Mouse (Mus musculus) spleen, adult 2 months (tissue): ENCODE results near the gene Ocln. TPM values are rescaled to one million over a fixed set of nuclear protein-coding genes. Genes with fewer than 3 reads are reported as not detected.
"Not testable (repeated sequence)": the region's sequence is repeated elsewhere in the genome, so short reads cannot be mapped to it uniquely, and the experiment has no call there.

Experiments
- DNase-seq, 2 experiments: peaks; one replicate each; pipeline versions ENCODE4 v3.0.0 to v3.0.0-alpha.2; 2012 to 2021; ENCODE audit warnings: low spot score in 2 of 2, low read depth in 1 of 2
- H3K27ac ChIP-seq: fragments of 200-500 bp; 2 replicates; pipeline ENCODE4 v1.5.1; 2012; ENCODE audit warnings: low read length, inconsistent platforms; ENCODE audit not compliant: insufficient read depth
- H3K27me3 ChIP-seq: fragments of 200-500 bp; 2 replicates; pipeline ENCODE4 v1.6.1; 2012; ENCODE audit warnings: mild to moderate bottlenecking, moderate library complexity, low read length, inconsistent platforms; ENCODE audit not compliant: control insufficient read depth, insufficient read depth
- H3K36me3 ChIP-seq: fragments of 200-500 bp; 2 replicates; pipeline ENCODE4 v1.6.1; 2012; ENCODE audit warnings: mild to moderate bottlenecking, low read length, inconsistent platforms; ENCODE audit not compliant: control insufficient read depth, insufficient read depth
- H3K4me1 ChIP-seq: fragments of 200-500 bp; 2 replicates; pipeline ENCODE4 v1.6.1; 2011; ENCODE audit warnings: inconsistent platforms; ENCODE audit not compliant: control insufficient read depth, insufficient read depth, insufficient read length
- H3K4me3 ChIP-seq: fragments of 200-500 bp; 2 replicates; pipeline ENCODE4 v1.5.1; 2011; ENCODE audit warnings: mild to moderate bottlenecking, inconsistent platforms; ENCODE audit not compliant: insufficient read depth, insufficient read length; ENCODE audit errors: extremely low read depth
- CTCF ChIP-seq: fragments of 200-500 bp; IDR thresholded peaks from 2 replicates; pipeline ENCODE4 v1.5.1; 2011; ENCODE audit warnings: mild to moderate bottlenecking, inconsistent platforms; ENCODE audit not compliant: insufficient read depth, insufficient read length, insufficient replicate concordance; ENCODE audit errors: extremely low read depth
- POLR2A ChIP-seq: fragments of 200-500 bp; IDR thresholded peaks from 2 replicates; pipeline ENCODE4 v1.6.1; 2011; ENCODE audit warnings: low read depth, low read length, inconsistent platforms
- WGBS: fragments of 180-500 bp; shearing (Covaris S2); methylation state at CpG from one replicate; pipeline ENCODE4 v1.1.7; 2018; 5-methylcytosine and 5-hydroxymethylcytosine counted together
- polyA plus RNA-seq: library from polyadenylated mRNA; depleted of rRNA; stranded (reverse); fragments of >200 nt; gene quantifications from 2 replicates; pipeline ENCODE4 v1.2.3, GENCODE M21; 2012; rRNA removed

Gene Ocln
- polyA plus RNA-seq, 1 experiment: 0.09 TPM

GRCm38 (mm10) chr13:100463527-100464222 is 88.8 kb downstream of the Ocln start:
- WGBS: 88% methylated on average over 2 of the region's 2 CpGs
- Histone ChIP-seq H3K4me1 (no peaks in the 10 kb centered on the region), H3K27me3 (no peaks in the 10 kb centered on the region), H3K27ac (no peak overlapping the region), H3K4me3 (no peak overlapping the region), H3K36me3 (peaks cover 11% of the 10 kb centered on the region)
- TF ChIP-seq POLR2A (no peak), CTCF (no peak)
- no peak for DNase-seq

- H3K4me3 ChIP-seq: no peak overlapping the region
- H3K36me3 ChIP-seq: peaks cover 4% of the 10 kb centered on the region
- H3K27ac ChIP-seq: no peak overlapping the region
- H3K27me3 ChIP-seq: no peaks in the 10 kb centered on the region
- H3K4me1 ChIP-seq: no peaks in the 10 kb centered on the region
- no peak for TF ChIP-seq CTCF
- no peak for TF ChIP-seq POLR2A
- 86% methylated on average over 3 of the region's 3 CpGs for WGBS
- DNase-seq: no peak
Observed at GRCm38 (mm10) chr13:100461336-100461735, 91.2 kb downstream of the Ocln start.

- DNase-seq, H3K4me3 ChIP-seq, H3K27me3 ChIP-seq, H3K4me1 ChIP-seq, H3K36me3 ChIP-seq, H3K27ac ChIP-seq: not testable (repeated sequence)
- WGBS: 73% methylated on average over 8 of the region's 8 CpGs
Observed at GRCm38 (mm10) chr13:100452415-100453127, 99.9 kb downstream of the Ocln start, which contains the start of gene Naip1. Gene Naip1, minus strand, starts transcription at chr13:100452869.

- Histone ChIP-seq H3K36me3 (no peaks in the 10 kb centered on the region), H3K27me3 (no peaks in the 10 kb centered on the region), H3K27ac (no peak overlapping the region), H3K4me1 (no peaks in the 10 kb centered on the region), H3K4me3 (no peak overlapping the region)
- 13% methylated on average over 1 of the region's 1 CpGs for WGBS
- peak in 1 of 2 experiments; percentile 3 for DNase-seq
- no peak for TF ChIP-seq POLR2A
- no peak for TF ChIP-seq CTCF
Observed at GRCm38 (mm10) chr13:100449495-100449894, 103.0 kb downstream of the Ocln start.

Other genes starting within 250 kb of the Ocln start
- gene Naip6, start 235.0 kb downstream of the Ocln start, polyA plus RNA-seq: 2.9 and 3.4 TPM in 2 replicates
- 0.41 and 0.42 TPM in 2 replicates for gene Naip1, start 99.8 kb downstream of the Ocln start, polyA plus RNA-seq
- 16.7 and 17.0 TPM in 2 replicates for gene Gtf2h2, start 60.1 kb downstream of the Ocln start, polyA plus RNA-seq
- 4.5 and 5.3 TPM in 2 replicates for gene Marveld2, start 64.3 kb upstream of the Ocln start, polyA plus RNA-seq
- gene Ak6, start 98.3 kb upstream of the Ocln start, polyA plus RNA-seq: 15.5 and 19.3 TPM in 2 replicates
- 2.7 and 2.8 TPM in 2 replicates for gene Rad17, start 98.3 kb upstream of the Ocln start, polyA plus RNA-seq
- 2.3 and 2.9 TPM in 2 replicates for gene Taf9, start 98.9 kb upstream of the Ocln start, polyA plus RNA-seq
- gene Ccdc125, start 117.0 kb upstream of the Ocln start, polyA plus RNA-seq: 2.7 and 2.9 TPM in 2 replicates
- gene Cdk7, start 178.2 kb upstream of the Ocln start, polyA plus RNA-seq: 7.2 and 7.4 TPM in 2 replicates
- gene Mrps36, start 191.9 kb upstream of the Ocln start, polyA plus RNA-seq: 13.0 and 16.7 TPM in 2 replicates
- 0.90 and 1.0 TPM in 2 replicates for gene Cenph, start 223.2 kb upstream of the Ocln start, polyA plus RNA-seq
- 7.7 and 8.5 TPM in 2 replicates for gene Ccnb1, start 233.9 kb upstream of the Ocln start, polyA plus RNA-seq